Mouse (Mus musculus): ENCODE results near the gene Ydjc. TPM values are rescaled to one million over a fixed set of nuclear protein-coding genes. Genes with fewer than 3 reads are reported as not detected.

Ydjc gene
- total and polyA plus RNA-seq, 2 experiments from 2014 or later: 1.1 to 2.4 TPM

DNA sequence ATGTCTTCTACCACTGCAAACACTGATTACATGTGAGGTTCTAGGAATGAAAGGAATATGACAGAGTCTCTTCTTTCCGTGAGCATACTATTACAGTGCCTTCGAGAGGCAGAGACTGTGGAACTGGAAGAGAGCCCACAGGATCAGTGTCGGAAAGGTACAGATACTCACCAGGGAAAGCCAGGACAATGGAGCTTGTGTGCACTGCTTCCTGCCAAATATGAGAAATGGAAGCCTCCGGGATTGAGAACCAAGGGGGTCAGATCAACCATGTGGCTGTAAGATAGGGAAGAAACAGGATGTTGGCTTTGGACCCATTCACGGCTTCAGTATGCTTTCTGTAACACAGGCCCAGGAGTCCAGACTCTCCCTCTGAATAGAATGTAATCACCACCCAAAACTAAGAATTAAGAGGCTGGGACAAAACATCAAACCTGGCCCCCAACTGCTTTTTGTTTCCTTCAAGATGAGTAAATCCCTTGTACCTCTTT lies 27.1 kb upstream of the Ydjc start:
- Histone ChIP-seq H3K27ac (ENCODE audit: low read depth) (peak overlapping the region; percentile 56), H3K4me1 (ENCODE audit: control insufficient read depth, insufficient read depth) (no peaks in the 10 kb centered on the region), H3K9ac (replicated peaks; ENCODE audit: low read depth, low read length) (no peak overlapping the region), H3K9me3 (replicated peaks; ENCODE audit: control insufficient read depth, low read length) (no peaks in the 10 kb centered on the region), H3K27me3 (ENCODE audit: control insufficient read depth, insufficient read depth, low read length) (no peaks in the 10 kb centered on the region), H3K4me2 (ENCODE audit: low read depth, low read length) (no peak overlapping the region), H3K36me3 (replicated peaks; ENCODE audit: control insufficient read depth, insufficient read depth, low read length) (no peaks in the 10 kb centered on the region; the same call in 1 of the 2 replicates), H3K4me3 (ENCODE audit: low read depth, low read length) (no peak overlapping the region)
- ATAC-seq (ENCODE audit: insufficient read depth, low read depth): peak; percentile 70; the same call in 1 of the 2 replicates
- no peak for TF ChIP-seq CTCF (IDR thresholded peaks at IDR 0.05; ENCODE audit: low read depth)
- TF ChIP-seq EP300 (IDR thresholded peaks at IDR 0.05; ENCODE audit: low read depth): no peak
- 67% methylated on average over 5 of the region's 5 CpGs for WGBS
- DNase-seq (ENCODE audit: low spot score): peak; percentile 41

- peaks cover 14% of the 10 kb centered on the region; the same call in 1 of the 2 replicates for H3K4me1 ChIP-seq (ENCODE audit: control insufficient read depth, insufficient read depth)
- no peak for TF ChIP-seq EP300 (IDR thresholded peaks at IDR 0.05; ENCODE audit: low read depth)
- TF ChIP-seq CTCF (IDR thresholded peaks at IDR 0.05; ENCODE audit: low read depth): no peak
- 81% methylated on average over 14 of the region's 14 CpGs for WGBS
- H3K9ac ChIP-seq (replicated peaks; ENCODE audit: low read depth, low read length): no peak overlapping the region
- DNase-seq (ENCODE audit: low spot score) (no peak), ATAC-seq (ENCODE audit: insufficient read depth, low read depth) (no peak)
- no peak overlapping the region for H3K4me3 ChIP-seq (ENCODE audit: low read depth, low read length)
- no peaks in the 10 kb centered on the region; the same call in 1 of the 2 replicates for H3K36me3 ChIP-seq (replicated peaks; ENCODE audit: control insufficient read depth, insufficient read depth, low read length)
- H3K27ac ChIP-seq (ENCODE audit: low read depth): no peak overlapping the region
- no peak overlapping the region for H3K4me2 ChIP-seq (ENCODE audit: low read depth, low read length)
- no peaks in the 10 kb centered on the region for H3K27me3 ChIP-seq (ENCODE audit: control insufficient read depth, insufficient read depth, low read length)
- no peaks in the 10 kb centered on the region for H3K9me3 ChIP-seq (replicated peaks; ENCODE audit: control insufficient read depth, low read length)
Measured at GRCm38 (mm10) chr16:17121569-17121968, 22.9 kb upstream of the Ydjc start.

DNA sequence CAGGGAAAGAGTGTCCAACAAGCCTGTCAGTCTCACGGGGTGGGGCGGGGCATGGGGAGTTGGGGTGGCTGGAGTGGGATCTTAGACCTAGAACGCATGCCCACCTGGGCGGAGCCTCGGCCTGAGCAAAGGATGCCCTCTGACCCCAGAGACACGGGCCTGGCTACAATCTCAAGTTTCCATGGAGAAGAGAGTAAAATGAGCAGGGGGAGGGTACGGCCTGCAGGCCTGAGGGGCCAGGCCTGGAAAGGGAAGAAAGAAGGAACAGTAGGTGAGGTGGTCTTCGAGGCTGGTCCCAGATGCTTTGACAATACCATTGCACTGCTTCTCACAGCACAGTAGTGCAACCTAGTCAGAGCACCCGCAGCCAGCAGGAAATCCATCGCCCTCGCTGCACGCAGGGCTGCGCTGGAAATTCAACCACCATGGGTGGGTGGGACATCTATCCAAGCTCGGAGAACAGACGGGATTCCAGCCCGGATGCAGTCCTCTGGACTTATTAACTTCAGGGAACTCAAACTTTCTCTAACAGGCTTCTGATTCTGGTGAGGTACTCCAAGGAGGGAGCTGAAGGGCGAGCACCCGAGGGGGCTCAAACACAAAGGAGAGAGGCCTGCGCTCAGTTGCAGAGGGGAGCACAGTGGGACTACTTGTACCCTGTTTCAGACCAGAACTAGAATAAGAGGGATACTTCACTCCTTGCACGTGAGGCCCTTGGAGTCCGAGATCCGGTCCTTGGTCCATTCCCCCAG lies 20.1 kb upstream of the Ydjc start:
- H3K9me3 ChIP-seq (replicated peaks; ENCODE audit: control insufficient read depth, low read length): no peaks in the 10 kb centered on the region
- 8% methylated on average over 22 of the region's 22 CpGs for WGBS
- DNase-seq (ENCODE audit: low spot score): peak; percentile 15
- TF ChIP-seq EP300 (IDR thresholded peaks at IDR 0.05; ENCODE audit: low read depth): no peak
- no peak for TF ChIP-seq CTCF (IDR thresholded peaks at IDR 0.05; ENCODE audit: low read depth)
- no peaks in the 10 kb centered on the region; the same call in 1 of the 2 replicates for H3K36me3 ChIP-seq (replicated peaks; ENCODE audit: control insufficient read depth, insufficient read depth, low read length)
- peak; percentile 2; the same call in 1 of the 2 replicates for ATAC-seq (ENCODE audit: insufficient read depth, low read depth)
- no peaks in the 10 kb centered on the region for H3K27me3 ChIP-seq (ENCODE audit: control insufficient read depth, insufficient read depth, low read length)
- H3K4me3 ChIP-seq (ENCODE audit: low read depth, low read length): peak overlapping the region; percentile 41
- H3K4me1 ChIP-seq (ENCODE audit: control insufficient read depth, insufficient read depth): peaks cover 14% of the 10 kb centered on the region; the same call in 1 of the 2 replicates
- H3K27ac ChIP-seq (ENCODE audit: low read depth): no peak overlapping the region
- peak overlapping the region; percentile 65 for H3K4me2 ChIP-seq (ENCODE audit: low read depth, low read length)
- H3K9ac ChIP-seq (replicated peaks; ENCODE audit: low read depth, low read length): peak overlapping the region; percentile 44

GRCm38 (mm10) chr16:17124871-17125520 lies 19.4 kb upstream of the Ydjc start, which contains the start of gene 2610318N02Rik:
TSS of gene 2610318N02Rik (minus strand) at chr16:17125167.
- peak within 1 kb of the TSS; percentile 44 for H3K9ac ChIP-seq (replicated peaks; ENCODE audit: low read depth, low read length)
- H3K4me2 ChIP-seq (ENCODE audit: low read depth, low read length): peak within 1 kb of the TSS; percentile 65
- H3K4me3 ChIP-seq (ENCODE audit: low read depth, low read length): peak within 1 kb of the TSS; percentile 41
- no peaks in the 10 kb centered on the region for H3K27me3 ChIP-seq (ENCODE audit: control insufficient read depth, insufficient read depth, low read length)
- H3K27ac ChIP-seq (ENCODE audit: low read depth): no peak within 1 kb of the TSS
- TF ChIP-seq EP300 (IDR thresholded peaks at IDR 0.05; ENCODE audit: low read depth) (no peak), CTCF (IDR thresholded peaks at IDR 0.05; ENCODE audit: low read depth) (no peak)
- H3K4me1 ChIP-seq (ENCODE audit: control insufficient read depth, insufficient read depth): peaks cover 14% of the 10 kb centered on the region; the same call in 1 of the 2 replicates
- ATAC-seq (ENCODE audit: insufficient read depth, low read depth): peak; percentile 88
- H3K36me3 ChIP-seq (replicated peaks; ENCODE audit: control insufficient read depth, insufficient read depth, low read length): no peaks in the 10 kb centered on the region; the same call in 1 of the 2 replicates
- peak; percentile 76 for DNase-seq (ENCODE audit: low spot score)
- WGBS: under 1% methylated on average over 25 of the region's 25 CpGs
- no peaks in the 10 kb centered on the region for H3K9me3 ChIP-seq (replicated peaks; ENCODE audit: control insufficient read depth, low read length)

DNA sequence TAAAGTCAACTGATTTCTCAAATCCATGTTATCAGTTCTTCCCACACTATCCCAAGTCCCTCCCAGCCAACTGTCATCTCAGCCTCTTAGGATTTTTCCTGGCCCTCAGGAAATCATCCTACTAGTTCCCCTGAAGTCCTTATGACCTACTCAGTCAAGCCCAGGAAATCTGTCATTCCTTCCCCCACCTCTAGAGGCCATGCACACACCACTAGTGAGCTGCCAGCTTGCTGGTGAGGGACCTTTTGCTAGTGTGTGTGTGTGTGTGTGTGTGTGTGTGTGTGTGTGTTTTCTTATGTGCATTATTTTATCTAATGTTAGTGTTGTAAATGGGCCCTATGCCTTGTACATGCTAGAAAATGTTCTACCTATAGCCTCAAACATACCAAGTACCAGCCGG lies 17.1 kb upstream of the Ydjc start:
- no peaks in the 10 kb centered on the region for H3K9me3 ChIP-seq (replicated peaks; ENCODE audit: control insufficient read depth, low read length)
- H3K9ac ChIP-seq (replicated peaks; ENCODE audit: low read depth, low read length): no peak overlapping the region
- H3K27ac ChIP-seq (ENCODE audit: low read depth): no peak overlapping the region
- no peaks in the 10 kb centered on the region for H3K27me3 ChIP-seq (ENCODE audit: control insufficient read depth, insufficient read depth, low read length)
- H3K4me3 ChIP-seq (ENCODE audit: low read depth, low read length): no peak overlapping the region
- TF ChIP-seq EP300 (IDR thresholded peaks at IDR 0.05; ENCODE audit: low read depth) (no peak), CTCF (IDR thresholded peaks at IDR 0.05; ENCODE audit: low read depth) (peak; percentile 77)
- DNase-seq (ENCODE audit: low spot score): no peak
- H3K36me3 ChIP-seq (replicated peaks; ENCODE audit: control insufficient read depth, insufficient read depth, low read length): no peaks in the 10 kb centered on the region
- no peak for ATAC-seq (ENCODE audit: insufficient read depth, low read depth)
- H3K4me1 ChIP-seq (ENCODE audit: control insufficient read depth, insufficient read depth): peaks cover 20% of the 10 kb centered on the region; the same call in 1 of the 2 replicates
- no peak overlapping the region for H3K4me2 ChIP-seq (ENCODE audit: low read depth, low read length)
- 96% methylated on average over 1 of the region's 1 CpGs for WGBS

All from heart, postnatal 0 days (tissue).